Mouse (Mus musculus) kidney, postnatal 4 days (tissue): ENCODE results near the gene Uap1.
"Not testable (repeated sequence)": the region's sequence is repeated elsewhere in the genome, so short reads cannot be mapped to it uniquely, and the experiment has no call there.

ENCODE experiments used
- DNase-seq, 2 experiments: peaks; one replicate each; pipeline ENCODE4 v3.0.0; 2021; ENCODE audit warnings: mixed read lengths in 2 of 2

Uap1 gene

DNA sequence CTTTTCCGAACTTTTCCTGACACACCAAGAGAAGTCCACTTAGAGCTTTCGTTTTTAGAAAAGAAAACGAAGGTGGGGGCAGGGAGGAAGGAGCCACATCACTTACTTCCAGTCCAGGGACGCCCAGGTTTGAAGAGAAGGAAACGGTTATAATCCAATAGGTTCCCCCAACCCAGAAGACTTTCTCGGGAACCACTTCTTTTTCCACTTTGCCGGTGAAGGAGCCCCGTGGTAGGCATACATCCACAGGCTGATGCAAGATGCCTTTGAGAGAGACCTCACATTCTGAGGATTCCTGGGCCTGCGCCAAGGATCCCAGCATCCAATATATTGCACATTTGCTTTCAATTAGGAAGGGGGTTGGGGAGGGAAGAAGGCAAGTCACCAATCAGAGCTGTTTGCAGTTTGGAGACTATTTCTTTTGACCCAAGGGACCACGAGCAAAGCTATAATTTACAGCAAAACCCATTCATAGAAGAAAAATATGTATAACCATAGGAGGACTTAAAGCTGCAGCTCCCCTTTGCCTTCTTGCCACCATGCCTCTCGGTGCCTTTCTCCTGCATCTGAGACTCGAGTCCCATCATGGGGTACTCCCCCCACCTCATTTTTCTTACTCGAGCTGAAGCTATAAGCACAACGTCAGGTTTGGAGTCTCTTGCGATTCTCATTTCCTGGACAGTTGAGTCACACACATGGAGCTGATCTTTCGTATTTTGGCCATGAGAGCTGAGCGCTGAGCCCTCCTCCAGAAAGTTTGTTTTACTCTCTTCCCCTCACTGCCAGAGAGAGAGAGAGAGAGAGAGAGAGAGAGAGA, 64.0 kb downstream of the Uap1 start, which contains the start of gene Ddr2:
Gene Ddr2 (minus strand): TSS at position 247 of the 817 bp plus-strand sequence.
- peak; percentile 84 to 88 for DNase-seq

GRCm38 (mm10) chr1:170109776-170110515, 64.8 kb downstream of the Uap1 start:
- peak; percentile 12 to 50 for DNase-seq

DNA sequence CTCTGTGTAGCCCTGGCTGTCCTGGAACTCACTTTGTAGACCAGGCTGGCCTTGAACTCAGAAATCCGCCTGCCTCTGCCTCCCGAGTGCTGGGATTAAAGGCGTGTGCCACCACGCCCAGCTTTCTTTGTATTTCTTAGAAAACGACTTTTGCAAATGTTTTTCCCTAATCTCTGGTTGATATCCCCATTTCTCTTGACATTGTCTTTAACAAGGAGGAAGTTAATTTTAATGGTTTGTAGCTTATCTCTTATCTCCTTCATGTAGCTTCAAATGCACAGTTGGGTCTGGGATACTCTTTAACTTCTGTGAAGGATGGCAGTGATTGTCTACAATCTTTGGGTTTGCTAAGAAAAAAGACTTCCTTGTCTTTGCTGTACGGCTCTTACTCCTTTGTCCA, 71.9 kb downstream of the Uap1 start:
- DNase-seq: not testable (repeated sequence)
